Mouse (Mus musculus): ENCODE data around the gene Slc44a5. TPM values are rescaled to one million over a fixed set of nuclear protein-coding genes. Genes with fewer than 3 reads are reported as not detected.

The Slc44a5 gene
- total RNA-seq, 2 experiments from 2014 or later: 0.47 to 0.53 TPM

- intact Hi-C loops (cut with DNase I; ENCODE audit: low total_unique reads): no loop called here
- no peak for DNase-seq
Measured at GRCm38 (mm10) chr3:154274681-154275080, 301.4 kb downstream of the Slc44a5 start.

- intact Hi-C loops (cut with DNase I; ENCODE audit: low total_unique reads): no loop called here
- no peak for DNase-seq
Measured at GRCm38 (mm10) chr3:154284260-154284659, 311.0 kb downstream of the Slc44a5 start.

GRCm38 (mm10) chr3:154285351-154285750 lies 312.1 kb downstream of the Slc44a5 start:
- intact Hi-C loops (cut with DNase I; ENCODE audit: low total_unique reads): no loop called here
- no peak for DNase-seq

GRCm38 (mm10) chr3:154287217-154287616 lies 314.0 kb downstream of the Slc44a5 start:
- intact Hi-C loops (cut with DNase I; ENCODE audit: low total_unique reads): no loop called here
- DNase-seq: no peak

- DNase-seq: no peak
- intact Hi-C loops (cut with DNase I; ENCODE audit: low total_unique reads): no loop called here
Measured at GRCm38 (mm10) chr3:154288429-154289069, 315.3 kb downstream of the Slc44a5 start.

GRCm38 (mm10) chr3:154290351-154290750 lies 317.1 kb downstream of the Slc44a5 start:
- no peak for DNase-seq
- intact Hi-C loops (cut with DNase I; ENCODE audit: low total_unique reads): no loop called here

- DNase-seq: no peak
- intact Hi-C loops (cut with DNase I; ENCODE audit: low total_unique reads): no loop called here
Measured at GRCm38 (mm10) chr3:154292126-154292525, 318.9 kb downstream of the Slc44a5 start.

GRCm38 (mm10) chr3:154293839-154294490 lies 320.7 kb downstream of the Slc44a5 start:
- DNase-seq: no peak
- intact Hi-C loops (cut with DNase I; ENCODE audit: low total_unique reads): no loop called here

DNA sequence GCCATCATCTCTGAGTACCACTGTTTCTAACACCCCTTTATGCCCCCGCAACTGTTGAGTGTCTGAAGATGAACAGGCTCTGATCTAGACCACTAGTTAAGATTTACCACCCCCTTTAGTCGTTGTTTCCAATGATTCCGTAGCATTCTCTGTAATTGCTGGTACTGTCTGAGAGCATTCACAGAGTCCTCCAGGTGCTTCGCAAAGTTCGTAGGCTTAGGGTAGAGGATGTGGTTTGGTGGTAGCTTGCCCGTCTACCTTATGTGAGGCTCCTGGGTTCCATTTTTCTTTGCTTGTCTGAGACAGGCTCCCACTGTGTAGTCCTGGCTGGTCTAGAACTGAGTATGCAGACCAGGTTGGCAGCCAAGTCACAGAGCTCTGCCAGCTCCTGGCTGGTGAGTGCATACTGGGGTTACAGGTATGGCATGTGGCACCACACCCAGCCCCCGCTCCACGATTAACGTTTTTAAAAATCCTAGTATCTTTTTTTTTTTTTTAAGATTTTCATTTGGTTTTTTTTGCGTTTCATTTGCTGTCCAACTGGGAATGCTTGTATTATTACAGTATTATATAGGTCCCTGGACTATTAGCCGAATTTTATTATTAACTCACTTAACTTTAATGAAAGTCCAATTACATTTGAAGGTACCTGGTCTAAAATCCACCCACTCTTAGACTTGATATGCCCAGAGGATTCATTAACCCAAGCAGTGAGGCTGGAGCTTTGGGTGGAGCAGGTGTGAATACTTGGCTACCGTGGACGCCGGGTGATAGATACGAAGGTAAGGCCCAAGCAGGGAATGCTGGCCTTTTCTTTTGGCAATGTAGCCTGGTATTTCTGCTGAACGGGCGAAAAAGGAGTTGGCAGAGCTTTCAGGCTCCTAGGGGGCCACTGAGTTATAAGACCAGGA lies 321.9 kb downstream of the Slc44a5 start:
- intact Hi-C loops (cut with DNase I; ENCODE audit: low total_unique reads): no loop called here
- DNase-seq: no peak

- intact Hi-C loops (cut with DNase I; ENCODE audit: low total_unique reads): no loop called here
- DNase-seq: no peak
Measured at GRCm38 (mm10) chr3:154297499-154297898, 324.3 kb downstream of the Slc44a5 start.

DNA sequence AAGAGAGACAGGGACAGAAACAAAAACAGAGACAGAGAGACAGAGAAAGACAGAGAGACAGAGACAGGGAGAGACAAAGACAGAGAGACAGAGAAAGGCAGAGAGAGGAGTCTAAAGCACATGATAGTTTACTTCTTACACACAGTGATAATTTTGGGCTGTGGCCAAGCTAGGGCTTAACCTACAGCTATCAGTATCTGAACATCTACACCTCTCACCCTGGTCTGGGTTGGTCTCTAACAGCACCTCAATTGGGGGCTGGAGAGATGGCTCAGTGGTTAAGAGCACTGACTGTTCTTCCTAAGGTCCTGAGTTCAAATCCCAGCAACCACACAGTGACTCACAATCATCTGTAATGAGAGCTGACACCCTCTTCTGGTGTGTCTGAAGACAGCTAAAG lies 325.3 kb downstream of the Slc44a5 start:
- intact Hi-C loops (cut with DNase I; ENCODE audit: low total_unique reads): no loop called here
- DNase-seq: no peak

DNA sequence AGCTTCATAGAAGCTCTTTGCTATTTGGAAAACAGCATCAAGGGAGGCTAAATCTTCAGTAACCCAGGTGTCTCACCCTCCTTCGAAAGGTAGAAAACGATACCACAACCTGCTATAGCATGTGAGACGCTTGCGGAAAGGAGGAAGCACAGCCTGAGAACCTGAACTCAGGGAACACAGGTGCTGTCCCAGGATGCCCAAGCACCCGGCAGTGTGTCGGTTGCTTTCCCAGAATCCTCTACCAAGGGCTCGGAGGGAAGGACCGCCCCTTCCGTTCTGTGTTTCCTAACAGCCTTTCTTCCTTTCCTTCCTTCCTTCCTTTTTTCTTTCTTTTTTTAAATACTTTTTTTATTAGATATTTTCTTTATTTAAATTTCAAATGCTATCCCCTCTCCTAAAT lies 326.8 kb downstream of the Slc44a5 start:
- intact Hi-C loops (cut with DNase I; ENCODE audit: low total_unique reads): no loop called here
- no peak for DNase-seq

DNA sequence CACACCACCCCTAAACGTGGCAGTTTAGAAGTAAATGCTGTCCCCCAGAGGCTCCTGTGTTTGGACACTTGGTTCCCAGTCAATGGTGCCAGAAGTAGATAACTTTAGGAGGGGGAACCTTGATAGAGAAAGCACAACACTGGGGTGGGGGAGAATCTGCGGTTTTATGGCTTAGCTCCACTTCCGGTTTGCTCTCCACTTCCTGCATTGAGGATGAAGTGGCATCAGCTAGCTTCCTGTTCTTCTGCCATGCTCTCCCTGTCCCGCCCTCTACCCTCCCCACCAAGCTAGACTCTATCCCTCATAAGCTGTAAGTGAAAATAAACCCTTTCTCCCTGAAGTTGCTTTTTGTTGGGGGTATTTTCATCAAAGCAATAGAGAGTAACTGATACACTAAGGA lies 327.9 kb downstream of the Slc44a5 start:
- intact Hi-C loops (cut with DNase I; ENCODE audit: low total_unique reads): no loop called here
- DNase-seq: no peak

GRCm38 (mm10) chr3:154305163-154305884 lies 332.1 kb downstream of the Slc44a5 start:
- intact Hi-C loops (cut with DNase I; ENCODE audit: low total_unique reads): no loop called here

GRCm38 (mm10) chr3:154317651-154318248 lies 344.5 kb downstream of the Slc44a5 start:
- intact Hi-C loops (cut with DNase I; ENCODE audit: low total_unique reads): no loop called here
- DNase-seq: no peak

More at GRCm38 (mm10) chr3:154305163-154305884, 332.1 kb downstream of the Slc44a5 start:
- no peak for DNase-seq

Data from gastrocnemius, postnatal 14 days (tissue).